Mouse (Mus musculus): ENCODE data around the gene Fcamr. TPM values are rescaled to one million over a fixed set of nuclear protein-coding genes. Genes with fewer than 3 reads are reported as not detected.
A peak's percentile ranks its signal among the peaks of the same experiment; 100 is the strongest.

Fcamr gene
- polyA plus RNA-seq, 1 experiment from 2014 or later, result 0.09 TPM

DNA sequence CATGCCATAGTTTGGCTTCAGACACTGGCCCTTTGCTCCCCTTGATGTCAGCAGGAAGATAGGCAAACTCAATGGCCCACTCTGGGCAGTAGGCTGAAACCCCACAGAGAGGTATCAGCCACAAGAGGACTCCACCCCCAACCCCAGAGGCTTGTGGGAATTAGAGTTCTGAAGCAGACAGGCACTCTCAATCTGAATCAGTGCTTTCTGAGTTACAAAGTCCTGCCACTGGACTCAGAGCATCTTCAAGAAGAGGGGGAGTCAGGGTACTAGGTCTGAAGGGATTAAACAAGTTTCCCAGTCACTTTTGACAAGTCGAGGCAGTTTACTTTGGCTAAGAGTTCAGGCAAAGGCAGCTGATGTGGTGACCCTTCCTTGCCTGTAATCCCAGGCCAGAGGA lies 19.0 kb downstream of the Fcamr start:
- Histone ChIP-seq H3K9ac (ENCODE audit: low read depth, low read length) (no peak overlapping the region), H3K4me1 (ENCODE audit: control insufficient read depth, insufficient read depth, low read length) (no peaks in the 10 kb centered on the region), H3K4me3 (ENCODE audit: low read depth, low read length) (no peak overlapping the region), H3K4me2 (no peak overlapping the region), H3K36me3 (ENCODE audit: control insufficient read depth, insufficient read depth, low read length) (no peaks in the 10 kb centered on the region), H3K27me3 (ENCODE audit: control insufficient read depth, insufficient read depth, low read length) (no peaks in the 10 kb centered on the region; the same call in 1 of the 2 replicates), H3K27ac (ENCODE audit: low read depth, low read length) (no peak overlapping the region), H3K9me3 (replicated peaks; ENCODE audit: control insufficient read depth, low read length) (no peaks in the 10 kb centered on the region)
- ATAC-seq (replicated peaks; ENCODE audit: insufficient number of reproducible peaks, low FRiP score, low TSS enrichment), result no peak
- 69% methylated on average over 1 of the region's 1 CpGs for WGBS (ENCODE audit: insufficient replicate concordance)

DNA sequence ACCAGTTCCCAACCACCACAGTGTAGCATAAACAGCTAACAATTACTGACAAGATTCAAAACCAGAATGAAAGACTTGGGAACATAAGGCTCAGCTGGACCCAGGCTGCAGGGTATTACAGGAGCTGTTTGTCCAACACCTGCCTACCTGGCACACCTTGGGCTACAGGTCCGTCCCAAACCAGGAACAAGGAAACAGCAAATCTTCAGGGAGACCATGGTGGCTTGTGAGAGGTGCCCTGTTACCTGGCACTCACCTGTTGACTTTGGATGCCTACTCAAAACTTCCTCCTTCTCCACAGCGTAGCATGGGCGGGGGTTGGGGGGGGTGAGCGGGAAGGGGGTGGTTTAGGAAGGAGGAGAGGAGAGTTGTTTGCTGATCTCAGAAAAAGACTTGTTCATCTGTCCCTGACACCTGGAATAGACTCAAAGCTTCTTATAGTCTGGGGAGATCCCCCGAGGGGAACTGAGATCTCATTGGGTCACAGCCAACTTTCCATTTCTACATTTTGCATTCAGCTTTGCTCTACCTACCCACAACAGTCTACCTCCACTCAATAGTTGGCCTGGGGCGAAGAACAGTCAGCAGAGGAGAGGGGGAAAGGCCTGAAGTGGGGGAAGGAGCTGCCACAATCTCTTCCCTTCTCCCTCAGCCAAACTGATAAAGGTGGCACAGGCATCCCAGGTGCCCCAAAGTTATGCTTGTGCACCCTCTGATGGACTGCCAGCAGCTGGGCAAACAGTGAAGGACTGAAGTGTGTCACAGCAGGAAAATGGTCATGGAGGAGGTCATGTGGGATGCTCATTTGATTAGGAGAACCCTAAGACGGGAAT lies 19.8 kb downstream of the Fcamr start:
- H3K27ac ChIP-seq (ENCODE audit: low read depth, low read length), result no peak overlapping the region
- no peak overlapping the region for H3K4me2 ChIP-seq
- no peaks in the 10 kb centered on the region for H3K36me3 ChIP-seq (ENCODE audit: control insufficient read depth, insufficient read depth, low read length)
- no peaks in the 10 kb centered on the region for H3K9me3 ChIP-seq (replicated peaks; ENCODE audit: control insufficient read depth, low read length)
- 88% methylated on average over 7 of the region's 7 CpGs for WGBS (ENCODE audit: insufficient replicate concordance)
- H3K4me1 ChIP-seq (ENCODE audit: control insufficient read depth, insufficient read depth, low read length), result no peaks in the 10 kb centered on the region
- ATAC-seq (replicated peaks; ENCODE audit: insufficient number of reproducible peaks, low FRiP score, low TSS enrichment), result no peak
- no peaks in the 10 kb centered on the region; the same call in 1 of the 2 replicates for H3K27me3 ChIP-seq (ENCODE audit: control insufficient read depth, insufficient read depth, low read length)
- no peak overlapping the region for H3K9ac ChIP-seq (ENCODE audit: low read depth, low read length)
- H3K4me3 ChIP-seq (ENCODE audit: low read depth, low read length), result no peak overlapping the region

DNA sequence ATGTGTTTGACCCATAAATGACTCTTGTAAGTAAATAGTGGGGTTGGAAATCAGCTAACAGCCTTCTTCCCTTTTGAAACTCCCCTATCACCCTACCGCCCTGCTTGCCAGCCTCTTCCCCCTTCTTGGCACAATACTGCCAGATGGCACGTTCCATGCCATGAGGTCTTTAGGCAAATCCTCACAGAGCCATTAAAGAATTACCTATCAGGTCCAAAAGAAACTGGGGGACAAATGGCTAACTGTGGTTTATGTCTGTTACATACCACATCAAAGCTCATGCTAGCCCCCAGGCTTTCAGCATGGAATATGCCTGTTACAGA lies 20.4 kb downstream of the Fcamr start:
- Histone ChIP-seq H3K4me3 (ENCODE audit: low read depth, low read length) (no peak overlapping the region), H3K9ac (ENCODE audit: low read depth, low read length) (no peak overlapping the region), H3K27ac (ENCODE audit: low read depth, low read length) (no peak overlapping the region), H3K27me3 (ENCODE audit: control insufficient read depth, insufficient read depth, low read length) (no peaks in the 10 kb centered on the region; the same call in 1 of the 2 replicates), H3K4me2 (no peak overlapping the region), H3K4me1 (ENCODE audit: control insufficient read depth, insufficient read depth, low read length) (no peaks in the 10 kb centered on the region), H3K9me3 (replicated peaks; ENCODE audit: control insufficient read depth, low read length) (no peaks in the 10 kb centered on the region), H3K36me3 (ENCODE audit: control insufficient read depth, insufficient read depth, low read length) (no peaks in the 10 kb centered on the region)
- 83% methylated on average over 2 of the region's 2 CpGs for WGBS (ENCODE audit: insufficient replicate concordance)
- no peak for ATAC-seq (replicated peaks; ENCODE audit: insufficient number of reproducible peaks, low FRiP score, low TSS enrichment)

DNA sequence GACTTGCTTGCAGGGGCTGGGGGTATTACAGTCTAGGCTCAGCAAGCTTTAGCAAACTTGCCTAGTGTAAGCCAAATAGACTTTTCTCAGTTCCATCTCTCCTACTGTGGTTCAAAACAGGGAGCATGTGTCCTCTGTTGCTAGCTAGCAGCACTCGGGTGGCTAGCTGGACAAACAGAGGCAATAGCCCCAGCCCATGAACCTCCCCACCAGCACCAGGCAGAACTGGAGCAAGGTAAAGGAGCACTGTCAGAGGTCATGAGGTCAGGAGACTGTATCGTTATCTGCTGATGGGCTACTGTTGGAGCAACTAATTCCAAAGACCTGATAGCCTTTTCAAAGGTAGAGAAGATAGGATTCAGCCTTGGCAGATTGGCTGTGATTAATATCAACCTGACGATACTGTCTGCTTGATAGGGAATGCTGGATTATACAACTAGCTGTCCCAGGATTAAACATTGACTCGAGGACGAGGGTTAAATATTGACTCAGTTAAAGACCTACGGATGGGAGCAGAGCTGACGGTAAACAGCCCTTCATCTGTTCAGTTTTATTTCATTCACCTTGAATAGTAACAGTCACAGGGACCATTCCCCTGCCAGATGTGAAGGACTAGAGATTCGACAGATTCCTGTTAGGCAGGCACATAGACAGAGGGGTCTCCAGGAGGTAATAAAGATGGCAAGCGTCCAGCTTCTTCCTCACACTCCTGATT lies 21.4 kb downstream of the Fcamr start:
- Histone ChIP-seq H3K9me3 (replicated peaks; ENCODE audit: control insufficient read depth, low read length) (no peaks in the 10 kb centered on the region), H3K4me1 (ENCODE audit: control insufficient read depth, insufficient read depth, low read length) (no peaks in the 10 kb centered on the region), H3K27me3 (ENCODE audit: control insufficient read depth, insufficient read depth, low read length) (no peaks in the 10 kb centered on the region; the same call in 1 of the 2 replicates), H3K9ac (ENCODE audit: low read depth, low read length) (no peak overlapping the region), H3K27ac (ENCODE audit: low read depth, low read length) (no peak overlapping the region), H3K4me2 (no peak overlapping the region), H3K4me3 (ENCODE audit: low read depth, low read length) (no peak overlapping the region), H3K36me3 (ENCODE audit: control insufficient read depth, insufficient read depth, low read length) (no peaks in the 10 kb centered on the region)
- no peak for ATAC-seq (replicated peaks; ENCODE audit: insufficient number of reproducible peaks, low FRiP score, low TSS enrichment)
- WGBS (ENCODE audit: insufficient replicate concordance), result 74% methylated on average over 9 of the region's 9 CpGs

DNA sequence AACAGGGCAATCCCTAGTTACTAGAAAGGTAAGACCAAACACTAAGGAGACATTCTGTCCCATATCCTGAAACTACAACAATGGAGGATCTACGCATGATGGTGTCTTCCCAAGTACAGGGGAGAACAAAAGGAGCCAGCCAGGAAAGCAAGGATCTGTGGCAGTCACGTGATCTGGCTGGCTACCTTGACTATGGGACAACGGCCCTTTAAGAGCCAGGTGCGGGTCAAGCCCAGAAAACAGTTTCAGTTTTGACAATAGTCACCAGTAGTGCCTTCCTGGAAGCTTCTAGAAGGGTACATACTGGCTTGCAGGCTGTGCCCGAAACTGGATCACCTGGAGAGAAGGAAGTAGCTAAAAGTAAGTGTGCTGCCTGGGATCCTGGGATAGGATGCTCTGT lies 25.7 kb downstream of the Fcamr start, which contains the start of gene Pigr:
Pigr (plus strand) TSS at position 237 of the 400 bp plus-strand sequence.
- H3K36me3 ChIP-seq (ENCODE audit: control insufficient read depth, insufficient read depth, low read length), result no peaks in the 10 kb centered on the region
- H3K27me3 ChIP-seq (ENCODE audit: control insufficient read depth, insufficient read depth, low read length), result no peaks in the 10 kb centered on the region
- no peak for ATAC-seq (replicated peaks; ENCODE audit: insufficient number of reproducible peaks, low FRiP score, low TSS enrichment)
- H3K9me3 ChIP-seq (replicated peaks; ENCODE audit: control insufficient read depth, low read length), result no peaks in the 10 kb centered on the region
- H3K4me1 ChIP-seq (ENCODE audit: control insufficient read depth, insufficient read depth, low read length), result peaks cover 11% of the 10 kb centered on the region
- 81% methylated on average over 5 of the region's 5 CpGs for WGBS (ENCODE audit: insufficient replicate concordance)
- no peak within 1 kb of the TSS for H3K27ac ChIP-seq (ENCODE audit: low read depth, low read length)
- H3K4me3 ChIP-seq (ENCODE audit: low read depth, low read length), result no peak within 1 kb of the TSS
- H3K4me2 ChIP-seq, result no peak within 1 kb of the TSS
- no peak within 1 kb of the TSS for H3K9ac ChIP-seq (ENCODE audit: low read depth, low read length)

DNA sequence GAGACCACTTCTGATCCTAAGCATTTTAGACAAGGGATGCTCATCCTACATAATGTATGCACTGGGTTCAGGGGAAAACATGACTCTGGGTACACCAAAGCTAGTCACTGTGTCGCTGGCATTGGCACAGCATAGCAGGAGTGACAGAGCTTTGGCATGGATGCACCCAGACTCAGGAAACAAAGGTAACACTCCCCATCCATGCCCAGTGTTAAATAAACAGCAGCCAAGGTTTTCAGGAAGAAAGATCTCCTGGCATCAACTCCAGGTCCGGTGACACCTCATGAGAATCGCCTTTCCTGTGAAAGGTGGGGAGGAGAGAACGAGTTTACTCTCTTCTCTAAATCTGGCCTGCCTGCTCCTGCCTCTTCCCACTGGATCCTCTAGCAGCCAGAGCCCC lies 28.0 kb downstream of the Fcamr start:
- ATAC-seq (replicated peaks; ENCODE audit: insufficient number of reproducible peaks, low FRiP score, low TSS enrichment), result no peak
- Histone ChIP-seq H3K27me3 (ENCODE audit: control insufficient read depth, insufficient read depth, low read length) (no peaks in the 10 kb centered on the region), H3K9me3 (replicated peaks; ENCODE audit: control insufficient read depth, low read length) (no peaks in the 10 kb centered on the region), H3K36me3 (ENCODE audit: control insufficient read depth, insufficient read depth, low read length) (no peaks in the 10 kb centered on the region), H3K4me1 (ENCODE audit: control insufficient read depth, insufficient read depth, low read length) (peaks cover 11% of the 10 kb centered on the region), H3K4me2 (no peak overlapping the region), H3K4me3 (ENCODE audit: low read depth, low read length) (no peak overlapping the region), H3K9ac (ENCODE audit: low read depth, low read length) (no peak overlapping the region), H3K27ac (ENCODE audit: low read depth, low read length) (no peak overlapping the region)
- 71% methylated on average over 4 of the region's 4 CpGs for WGBS (ENCODE audit: insufficient replicate concordance)

DNA sequence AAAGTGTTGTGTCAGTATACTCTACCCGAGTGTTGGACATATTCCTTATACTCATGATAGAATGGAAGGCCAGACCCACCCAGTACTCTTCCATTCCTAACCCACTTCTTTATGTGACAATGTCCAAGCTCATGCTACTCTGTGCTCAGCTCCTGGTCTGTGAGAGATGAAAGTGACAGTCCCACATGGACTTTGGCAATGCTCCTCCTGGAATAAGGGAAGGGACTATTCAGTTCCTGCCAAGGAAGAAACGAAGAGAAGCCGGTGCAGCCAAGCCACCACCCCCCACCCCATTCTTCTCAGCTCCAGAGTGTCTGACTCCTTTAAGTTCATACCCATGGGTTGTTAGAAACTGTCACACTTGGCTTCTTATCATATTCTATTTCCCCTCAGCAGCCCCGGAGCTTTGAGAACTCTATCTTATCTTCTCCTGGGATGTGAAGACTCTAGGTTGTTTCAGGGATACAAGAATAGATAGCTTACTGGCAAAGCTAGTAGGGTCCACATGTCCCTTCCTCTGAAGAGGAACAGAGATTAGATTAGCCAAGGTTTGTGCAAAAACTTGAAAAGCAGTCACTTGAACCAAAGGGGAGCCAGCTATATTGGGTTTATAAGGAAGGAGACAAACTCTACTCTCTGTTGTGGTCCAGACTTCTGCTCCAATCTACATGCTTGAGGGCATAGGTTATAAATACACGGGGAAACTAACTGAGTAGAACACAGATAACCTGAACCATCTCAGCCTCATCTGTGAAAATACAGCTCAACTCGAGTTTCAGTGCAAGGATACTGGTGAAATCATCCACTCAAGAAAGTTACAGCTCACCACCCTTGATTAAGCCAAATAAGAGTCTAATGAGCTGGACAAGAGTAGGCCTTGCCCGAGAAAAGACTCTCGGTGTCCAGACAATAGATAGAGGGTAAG lies 29.5 kb downstream of the Fcamr start:
- Histone ChIP-seq H3K4me3 (ENCODE audit: low read depth, low read length) (no peak overlapping the region), H3K9me3 (replicated peaks; ENCODE audit: control insufficient read depth, low read length) (no peaks in the 10 kb centered on the region), H3K9ac (ENCODE audit: low read depth, low read length) (no peak overlapping the region), H3K27ac (ENCODE audit: low read depth, low read length) (no peak overlapping the region), H3K36me3 (ENCODE audit: control insufficient read depth, insufficient read depth, low read length) (no peaks in the 10 kb centered on the region), H3K4me2 (no peak overlapping the region), H3K4me1 (ENCODE audit: control insufficient read depth, insufficient read depth, low read length) (peaks cover 11% of the 10 kb centered on the region), H3K27me3 (ENCODE audit: control insufficient read depth, insufficient read depth, low read length) (no peaks in the 10 kb centered on the region)
- ATAC-seq (replicated peaks; ENCODE audit: insufficient number of reproducible peaks, low FRiP score, low TSS enrichment), result 0 out of 2 replicates have a peak, but pooled peaks have one; percentile 10
- 33% methylated on average over 8 of the region's 8 CpGs for WGBS (ENCODE audit: insufficient replicate concordance)

Measured in heart, embryonic 11.5 days (tissue).